Mouse (Mus musculus): Measurements from ENCODE around the gene Ypel2. TPM values are rescaled to one million over a fixed set of nuclear protein-coding genes. Genes with fewer than 3 reads are reported as not detected.
"Not testable (repeated sequence)": the region's sequence is repeated elsewhere in the genome, so short reads cannot be mapped to it uniquely, and the experiment has no call there.

Gene Ypel2
- polyA plus RNA-seq, 1 experiment: 16.2 TPM

DNA sequence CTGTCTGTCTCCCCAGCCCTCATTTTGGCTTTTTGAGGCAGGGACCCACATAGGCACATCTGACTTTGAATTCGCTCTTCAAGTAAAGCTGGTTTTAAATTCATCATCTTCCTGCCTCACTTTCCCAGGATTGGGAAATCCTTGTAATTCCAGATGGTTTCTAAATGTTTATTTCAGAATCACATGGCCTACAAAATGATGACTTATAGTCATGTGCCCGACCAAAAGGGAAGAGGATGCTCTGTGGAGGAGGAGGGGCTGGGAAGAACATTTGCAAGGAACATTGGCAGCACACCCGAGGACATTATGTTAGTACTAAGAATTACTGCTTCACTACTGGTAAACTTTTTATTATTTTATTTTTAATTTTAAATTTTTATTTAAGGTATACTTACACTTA is 31.8 kb upstream of the Ypel2 start:
- Histone ChIP-seq H3K36me3 (ENCODE audit: control insufficient read depth, insufficient read depth, low read length) (no peaks in the 10 kb centered on the region), H3K4me3 (ENCODE audit: control insufficient read depth, insufficient read depth, low read length) (no peak overlapping the region), H3K27me3 (ENCODE audit: control insufficient read depth, insufficient read depth, low read length) (no peaks in the 10 kb centered on the region), H3K27ac (ENCODE audit: control insufficient read depth, insufficient read depth, low read length) (no peak overlapping the region), H3K4me1 (replicated peaks; ENCODE audit: control insufficient read depth, insufficient read depth, low read length) (0 out of 2 replicates have a peak, but pooled peaks cover 4% of the 10 kb centered on the region)
- no peak for TF ChIP-seq POLR2A (IDR thresholded peaks at IDR 0.05; ENCODE audit: control insufficient read depth, extremely low read depth, insufficient read depth, low read length, poor library complexity)
- no peak for TF ChIP-seq CTCF (IDR thresholded peaks at IDR 0.05; ENCODE audit: borderline replicate concordance, control insufficient read depth, extremely low read depth, insufficient read depth, low read length, poor library complexity)
- no peak for DNase-seq
- 73% methylated on average over 3 of the region's 3 CpGs for WGBS

DNA sequence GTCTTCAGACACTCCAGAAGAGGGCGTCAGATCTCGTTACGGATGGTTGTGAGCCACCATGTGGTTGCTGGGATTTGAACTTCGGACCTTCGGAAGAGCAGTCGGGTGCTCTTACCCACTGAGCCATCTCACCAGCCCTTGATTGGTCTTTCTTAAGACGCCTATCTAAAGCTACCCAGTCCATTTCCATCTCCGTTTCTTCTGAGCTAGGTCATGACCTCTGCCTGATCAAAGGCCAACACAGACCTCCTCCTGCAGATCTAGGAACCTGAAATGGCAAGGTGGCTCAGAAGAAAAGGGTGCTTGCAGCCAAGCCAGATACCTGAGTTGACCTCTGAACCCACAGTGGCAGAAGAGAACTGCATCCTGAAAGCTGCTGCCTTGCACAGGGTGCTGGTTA is 29.7 kb upstream of the Ypel2 start:
- not testable (repeated sequence) for DNase-seq; H3K27me3 ChIP-seq (ENCODE audit: control insufficient read depth, insufficient read depth, low read length); H3K4me1 ChIP-seq (replicated peaks; ENCODE audit: control insufficient read depth, insufficient read depth, low read length); H3K36me3 ChIP-seq (ENCODE audit: control insufficient read depth, insufficient read depth, low read length); H3K27ac ChIP-seq (ENCODE audit: control insufficient read depth, insufficient read depth, low read length); H3K4me3 ChIP-seq (ENCODE audit: control insufficient read depth, insufficient read depth, low read length)
- WGBS: 95% methylated on average over 8 of the region's 8 CpGs

DNA sequence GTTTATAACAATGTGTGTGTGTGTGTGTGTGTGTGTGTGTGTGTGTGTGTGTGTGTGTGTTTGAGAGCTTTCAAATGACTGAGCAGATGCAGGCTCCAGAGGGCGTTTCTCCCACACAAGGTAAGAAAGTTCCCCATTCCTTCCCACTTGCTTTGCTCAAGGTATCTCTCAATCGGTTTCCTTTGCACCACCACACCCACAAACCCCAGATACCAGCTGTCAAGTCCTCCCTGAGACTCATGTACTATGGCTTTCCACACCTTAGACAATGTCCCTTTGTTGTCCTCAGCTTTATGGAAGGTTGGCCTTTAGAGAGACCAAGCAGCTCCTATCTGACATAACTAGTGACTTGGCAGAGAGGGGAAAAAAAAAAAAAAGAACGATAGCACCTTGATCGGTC is 29.3 kb upstream of the Ypel2 start:
- Histone ChIP-seq H3K27ac (ENCODE audit: control insufficient read depth, insufficient read depth, low read length) (no peak overlapping the region), H3K36me3 (ENCODE audit: control insufficient read depth, insufficient read depth, low read length) (no peaks in the 10 kb centered on the region), H3K4me3 (ENCODE audit: control insufficient read depth, insufficient read depth, low read length) (no peak overlapping the region), H3K27me3 (ENCODE audit: control insufficient read depth, insufficient read depth, low read length) (no peaks in the 10 kb centered on the region), H3K4me1 (replicated peaks; ENCODE audit: control insufficient read depth, insufficient read depth, low read length) (no peaks in the 10 kb centered on the region)
- DNase-seq: no peak
- WGBS: 45% methylated on average over 4 of the region's 4 CpGs
- TF ChIP-seq POLR2A (IDR thresholded peaks at IDR 0.05; ENCODE audit: control insufficient read depth, extremely low read depth, insufficient read depth, low read length, poor library complexity) (no peak), CTCF (IDR thresholded peaks at IDR 0.05; ENCODE audit: borderline replicate concordance, control insufficient read depth, extremely low read depth, insufficient read depth, low read length, poor library complexity) (no peak)

DNA sequence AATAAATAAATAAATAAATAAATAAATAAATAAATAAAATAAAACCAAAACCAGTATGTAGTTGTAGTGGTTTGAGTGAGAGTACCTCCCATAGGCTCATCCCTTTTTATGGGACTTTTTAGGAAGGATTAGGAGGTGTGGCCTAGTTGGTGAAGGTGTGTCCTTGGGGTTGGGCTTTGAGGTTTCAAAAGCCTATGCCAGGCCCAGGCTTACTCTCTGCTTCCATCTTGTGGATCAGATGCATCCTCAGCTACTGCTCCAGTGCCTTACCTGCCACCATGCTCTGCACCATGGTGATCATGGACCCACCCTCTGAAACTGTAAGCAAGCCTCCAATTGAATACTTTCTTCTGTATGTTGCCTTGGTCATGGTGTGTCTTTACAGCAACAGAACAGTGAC is 28.0 kb upstream of the Ypel2 start:
- TF ChIP-seq POLR2A (IDR thresholded peaks at IDR 0.05; ENCODE audit: control insufficient read depth, extremely low read depth, insufficient read depth, low read length, poor library complexity) (no peak), CTCF (IDR thresholded peaks at IDR 0.05; ENCODE audit: borderline replicate concordance, control insufficient read depth, extremely low read depth, insufficient read depth, low read length, poor library complexity) (no peak)
- Histone ChIP-seq H3K27me3 (ENCODE audit: control insufficient read depth, insufficient read depth, low read length) (no peaks in the 10 kb centered on the region), H3K4me1 (replicated peaks; ENCODE audit: control insufficient read depth, insufficient read depth, low read length) (no peaks in the 10 kb centered on the region), H3K4me3 (ENCODE audit: control insufficient read depth, insufficient read depth, low read length) (no peak overlapping the region), H3K27ac (ENCODE audit: control insufficient read depth, insufficient read depth, low read length) (no peak overlapping the region), H3K36me3 (ENCODE audit: control insufficient read depth, insufficient read depth, low read length) (no peaks in the 10 kb centered on the region)
- no peak for DNase-seq

DNA sequence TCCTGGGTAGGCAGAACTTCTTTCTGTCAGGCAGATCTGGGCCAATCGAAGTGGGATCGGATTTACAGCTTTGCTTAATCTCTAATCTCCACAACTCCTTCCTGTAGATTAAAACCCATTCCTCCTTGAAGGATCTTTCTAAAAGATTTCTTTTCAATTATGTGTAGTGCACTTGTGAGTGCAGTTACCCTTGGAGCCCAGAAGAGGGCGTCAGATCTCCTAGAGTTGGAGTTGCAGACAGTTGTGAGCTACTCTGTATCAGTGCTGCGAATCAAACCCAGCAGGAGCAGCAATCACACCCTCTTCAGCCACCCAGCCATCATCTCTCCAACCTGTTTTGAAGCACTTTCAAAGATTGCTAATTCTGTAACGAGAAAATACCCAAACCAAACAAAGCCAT is 26.9 kb upstream of the Ypel2 start:
- Histone ChIP-seq H3K27ac (ENCODE audit: control insufficient read depth, insufficient read depth, low read length) (no peak overlapping the region), H3K36me3 (ENCODE audit: control insufficient read depth, insufficient read depth, low read length) (no peaks in the 10 kb centered on the region), H3K4me1 (replicated peaks; ENCODE audit: control insufficient read depth, insufficient read depth, low read length) (no peaks in the 10 kb centered on the region), H3K27me3 (ENCODE audit: control insufficient read depth, insufficient read depth, low read length) (no peaks in the 10 kb centered on the region), H3K4me3 (ENCODE audit: control insufficient read depth, insufficient read depth, low read length) (no peak overlapping the region)
- TF ChIP-seq CTCF (IDR thresholded peaks at IDR 0.05; ENCODE audit: borderline replicate concordance, control insufficient read depth, extremely low read depth, insufficient read depth, low read length, poor library complexity): no peak
- 91% methylated on average over 5 of the region's 5 CpGs for WGBS
- no peak for DNase-seq

DNA sequence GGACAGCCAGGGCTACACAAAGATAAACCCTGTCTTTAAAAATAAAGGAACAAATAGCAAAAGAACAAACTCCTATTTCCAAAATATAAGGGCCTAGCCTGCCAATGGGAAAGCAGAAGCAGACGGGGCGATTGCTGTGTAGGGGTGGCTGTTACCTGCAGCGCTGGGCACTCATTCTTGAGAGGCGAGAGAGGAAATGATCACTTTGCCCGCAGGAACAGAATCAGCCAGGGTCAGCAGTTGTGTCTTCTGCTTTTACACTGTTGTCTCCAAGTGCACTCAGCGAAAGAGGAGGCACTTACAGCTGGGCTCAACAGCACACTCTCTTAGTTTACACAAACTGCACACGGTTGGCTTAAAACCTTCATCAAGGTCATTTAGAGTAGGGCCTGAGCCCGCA is 25.9 kb upstream of the Ypel2 start:
- DNase-seq: no peak
- Histone ChIP-seq H3K27ac (ENCODE audit: control insufficient read depth, insufficient read depth, low read length) (no peak overlapping the region), H3K4me3 (ENCODE audit: control insufficient read depth, insufficient read depth, low read length) (no peak overlapping the region), H3K27me3 (ENCODE audit: control insufficient read depth, insufficient read depth, low read length) (no peaks in the 10 kb centered on the region), H3K4me1 (replicated peaks; ENCODE audit: control insufficient read depth, insufficient read depth, low read length) (no peaks in the 10 kb centered on the region), H3K36me3 (ENCODE audit: control insufficient read depth, insufficient read depth, low read length) (no peaks in the 10 kb centered on the region)
- WGBS: 95% methylated on average over 8 of the region's 8 CpGs
- no peak for TF ChIP-seq POLR2A (IDR thresholded peaks at IDR 0.05; ENCODE audit: control insufficient read depth, extremely low read depth, insufficient read depth, low read length, poor library complexity)
- TF ChIP-seq CTCF (IDR thresholded peaks at IDR 0.05; ENCODE audit: borderline replicate concordance, control insufficient read depth, extremely low read depth, insufficient read depth, low read length, poor library complexity): no peak

DNA sequence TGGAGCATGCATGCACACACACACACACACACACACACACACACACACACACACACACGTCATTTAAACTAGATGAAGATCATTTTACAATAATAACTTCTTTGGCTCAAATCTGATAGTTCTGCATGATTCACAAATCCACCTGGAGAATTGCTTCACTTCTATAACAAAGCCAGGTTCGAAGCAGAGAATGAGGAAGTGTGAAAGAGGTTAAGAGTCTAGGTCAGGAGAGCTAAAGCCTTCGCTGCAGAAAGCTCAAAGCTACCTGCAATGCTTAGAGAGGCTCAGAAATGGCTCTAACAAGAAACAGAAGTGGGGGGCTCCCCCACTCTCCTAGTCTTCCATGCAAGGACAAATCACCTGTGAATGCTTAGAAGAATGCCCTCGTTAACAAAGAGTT is 24.6 kb upstream of the Ypel2 start:
- TF ChIP-seq CTCF (IDR thresholded peaks at IDR 0.05; ENCODE audit: borderline replicate concordance, control insufficient read depth, extremely low read depth, insufficient read depth, low read length, poor library complexity) (no peak), POLR2A (IDR thresholded peaks at IDR 0.05; ENCODE audit: control insufficient read depth, extremely low read depth, insufficient read depth, low read length, poor library complexity) (no peak)

More for the DNA sequence above, 24.6 kb upstream of the Ypel2 start:
- Histone ChIP-seq H3K4me1 (replicated peaks; ENCODE audit: control insufficient read depth, insufficient read depth, low read length) (no peaks in the 10 kb centered on the region), H3K4me3 (ENCODE audit: control insufficient read depth, insufficient read depth, low read length) (no peak overlapping the region), H3K27ac (ENCODE audit: control insufficient read depth, insufficient read depth, low read length) (no peak overlapping the region), H3K27me3 (ENCODE audit: control insufficient read depth, insufficient read depth, low read length) (no peaks in the 10 kb centered on the region), H3K36me3 (ENCODE audit: control insufficient read depth, insufficient read depth, low read length) (no peaks in the 10 kb centered on the region)
- WGBS: 70% methylated on average over 4 of the region's 4 CpGs
- DNase-seq: no peak

Data from thymus, adult 2 months (tissue).